Mouse (Mus musculus) ES-E14 (cell line): Measurements from ENCODE around the gene Hdac6. TPM values are rescaled to one million over a fixed set of nuclear protein-coding genes. Genes with fewer than 3 reads are reported as not detected.

ENCODE experiments used
- DNase-seq: peaks from one replicate; pipeline ENCODE4 v3.0.0-alpha.2; 2013; ENCODE audit warnings: low read depth, low spot score
- H3K27ac ChIP-seq: 2 replicates; pipeline ENCODE4 v1.5.1; 2012; ENCODE audit warnings: low read depth, mild to moderate bottlenecking, low read length, moderate library complexity, mixed read lengths; ENCODE audit not compliant: poor library complexity, insufficient read depth, severe bottlenecking
- H3K36me3 ChIP-seq: 2 replicates; pipeline ENCODE4 v1.6.1; 2012; ENCODE audit warnings: mild to moderate bottlenecking, low read length, moderate library complexity, mixed read lengths; ENCODE audit not compliant: control insufficient read depth, poor library complexity, insufficient read depth, severe bottlenecking
- H3K4me1 ChIP-seq, 2 experiments: fragments of 150-350 bp in 1 of 2; sonication (generic) in 1 of 2; 2 replicates each; pipeline ENCODE4 v1.6.1; 2012; ENCODE audit warnings: low read length in 2 of 2, mild to moderate bottlenecking in 1 of 2, mixed read lengths in 1 of 2; ENCODE audit not compliant: control insufficient read depth in 2 of 2, insufficient read depth in 2 of 2, poor library complexity in 1 of 2
- H3K4me3 ChIP-seq, 2 experiments: fragments of 150-350 bp in 1 of 2; sonication (generic) in 1 of 2; 2 replicates each; pipeline ENCODE4 v1.5.1; 2012; ENCODE audit warnings: low read length in 2 of 2, low read depth in 1 of 2, mild to moderate bottlenecking in 1 of 2, mixed read lengths in 1 of 2; ENCODE audit not compliant: insufficient read depth in 1 of 2, poor library complexity in 1 of 2, severe bottlenecking in 1 of 2
- H3K9ac ChIP-seq: 2 replicates; pipeline ENCODE4 v1.6.1; 2012; ENCODE audit warnings: low read depth, mild to moderate bottlenecking, low read length, mixed read lengths; ENCODE audit not compliant: poor library complexity, insufficient read depth, severe bottlenecking
- H3K9me3 ChIP-seq: fragments of 150-350 bp; sonication (generic); 2 replicates; pipeline ENCODE4 v1.6.1; 2012; ENCODE audit warnings: low read depth, mild to moderate bottlenecking, low read length; ENCODE audit not compliant: control insufficient read depth, insufficient read depth
- CHD2 ChIP-seq: IDR thresholded peaks from 2 replicates; pipeline ENCODE4 v1.6.1; 2014; ENCODE audit warnings: mild to moderate bottlenecking, low read depth, low read length, inconsistent platforms
- HCFC1 ChIP-seq: IDR thresholded peaks from 2 replicates; pipeline ENCODE4 v1.6.1; 2012; ENCODE audit warnings: low read length, inconsistent platforms, borderline replicate concordance; ENCODE audit not compliant: insufficient read depth
- MAFK ChIP-seq: IDR thresholded peaks from 2 replicates; pipeline ENCODE4 v1.6.1; 2014; ENCODE audit warnings: mild to moderate bottlenecking, low read depth, low read length, inconsistent platforms; ENCODE audit not compliant: insufficient read depth
- ZC3H11A ChIP-seq: IDR thresholded peaks from 2 replicates; pipeline ENCODE4 v1.6.1; 2012; ENCODE audit warnings: low read depth, mild to moderate bottlenecking, inconsistent platforms, low read length, borderline replicate concordance
- ZNF384 ChIP-seq: IDR thresholded peaks from 2 replicates; pipeline ENCODE4 v1.6.1; 2012; ENCODE audit warnings: low read depth, low read length, inconsistent platforms
- in situ Hi-C, 2 experiments: fragments of 600-800 bp; cut with MboI; formaldehyde crosslinking; loops; one replicate each; pipeline ENCODE4 v1.15.1; 2025; ENCODE audit warnings: low sequenced_read_pairs in 2 of 2, inconsistent platforms in 1 of 2; ENCODE audit not compliant: unreplicated experiment in 2 of 2
- total RNA-seq: library from RNA; depleted of rRNA; stranded (reverse); fragments of 300-350 nt; gene quantifications from 2 replicates; pipeline ENCODE4 v1.2.3, GENCODE M21; 2012; rRNA removed

The Hdac6 gene
- 54.6 and 98.5 TPM in 2 replicates for total RNA-seq

DNA sequence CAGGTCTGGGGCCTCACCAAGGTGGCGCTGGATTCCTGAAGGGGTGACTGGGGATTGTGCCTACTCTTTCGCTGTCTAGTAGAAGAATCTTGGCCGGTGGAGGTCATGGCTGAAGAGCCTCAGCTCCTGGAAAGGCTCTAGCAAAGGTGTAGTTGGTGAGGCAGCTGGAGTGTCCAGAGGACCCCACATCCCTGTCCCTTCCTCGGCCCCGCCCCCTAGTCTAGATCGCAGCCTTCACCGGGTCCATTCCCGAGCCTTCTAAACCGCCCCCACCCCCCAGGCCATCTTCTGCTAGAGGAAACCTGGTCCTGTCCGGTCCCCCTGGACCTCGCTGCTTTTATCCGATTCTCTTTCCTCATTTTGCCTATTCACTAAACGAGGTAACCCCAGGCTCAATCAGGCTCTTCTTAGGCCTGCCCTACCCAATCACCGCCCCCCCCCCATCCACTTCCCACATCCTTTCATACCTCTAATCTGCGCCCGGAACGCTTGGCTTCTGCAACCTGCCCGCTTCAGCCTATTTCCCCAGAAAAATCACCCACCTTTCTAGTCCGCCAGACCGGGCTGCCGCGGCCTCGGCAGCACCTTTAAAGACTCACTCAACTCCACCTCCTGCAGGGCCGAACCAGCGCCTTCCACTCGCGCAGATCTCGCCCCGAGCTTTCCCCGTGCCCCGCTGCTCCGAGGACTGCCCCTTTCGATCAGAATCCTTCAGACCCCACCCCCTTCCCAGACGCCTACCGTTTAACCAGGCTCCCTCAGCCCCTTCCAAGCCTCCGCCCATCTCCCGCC lies at the start of gene Hdac6:
Hdac6 (minus strand) TSS at position 782 of the 792 bp plus-strand sequence.
- no peak for DNase-seq
- Histone ChIP-seq H3K36me3 (peaks cover 15% of the 10 kb centered on the region), H3K9me3 (no peaks in the 10 kb centered on the region), H3K4me1 (peaks cover 0 to 2% of the 10 kb centered on the region in 2 experiments; a peak in 1 of 4 replicates), H3K4me3 (peak within 1 kb of the TSS; percentile 81 to 94), H3K9ac (peak within 1 kb of the TSS; percentile 83), H3K27ac (peak within 1 kb of the TSS; percentile 73)
- TF ChIP-seq ZC3H11A (no peak), CHD2 (no peak), MAFK (no peak), ZNF384 (no peak), HCFC1 (no peak)
- in situ Hi-C loops, result no loop called here

GRCm38 (mm10) chrX:7993068-7993735 lies 45.5 kb upstream of the Hdac6 start:
- Histone ChIP-seq H3K4me1 (peaks cover 0 to 7% of the 10 kb centered on the region in 2 experiments; a peak in 2 of 4 replicates), H3K36me3 (no peaks in the 10 kb centered on the region), H3K9me3 (no peaks in the 10 kb centered on the region), H3K4me3 (0 out of 4 replicates have a peak overlapping the region, but pooled peaks of 1 of the 2 experiments have one; percentile 1), H3K27ac (peak overlapping the region; percentile 47; the same call in 1 of the 2 replicates), H3K9ac (no peak overlapping the region)
- TF ChIP-seq ZC3H11A (no peak), MAFK (no peak), CHD2 (no peak), ZNF384 (no peak), HCFC1 (no peak)
- in situ Hi-C loops, result no loop called here
- peak; percentile 31 for DNase-seq

DNA sequence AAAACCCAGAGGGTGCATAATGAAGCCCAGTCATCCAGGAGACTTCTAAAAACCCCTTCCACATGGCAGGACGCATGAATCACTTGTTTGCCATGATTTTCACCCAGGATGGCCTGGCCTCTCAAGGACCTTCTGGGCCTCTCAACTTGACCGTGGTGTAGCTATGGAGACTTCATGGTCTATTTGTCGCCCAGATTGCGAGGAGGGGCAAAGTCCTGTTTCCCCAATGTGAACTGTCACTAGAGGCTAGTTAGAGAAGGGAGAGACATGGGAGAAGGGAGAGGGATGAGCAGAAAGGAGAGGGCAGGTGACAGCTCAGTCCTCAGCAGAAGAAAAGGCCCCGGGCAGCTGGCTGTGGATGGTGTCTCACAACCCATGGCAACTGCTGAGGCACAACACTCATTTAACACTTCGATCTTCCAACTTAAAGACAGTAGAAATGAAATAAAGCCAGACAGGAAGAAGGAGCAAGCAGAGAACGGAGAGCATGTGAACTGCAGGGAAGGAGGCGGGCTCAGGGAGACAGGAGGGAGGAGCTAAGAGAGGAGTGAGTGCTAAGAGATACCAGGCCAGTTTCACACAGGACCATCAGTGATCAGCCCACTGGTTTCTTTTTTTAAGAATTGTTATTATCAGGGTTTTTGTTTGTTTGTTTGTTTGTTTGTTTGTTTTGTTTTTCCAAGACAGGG lies 44.8 kb upstream of the Hdac6 start:
- Histone ChIP-seq H3K9me3 (no peaks in the 10 kb centered on the region), H3K36me3 (no peaks in the 10 kb centered on the region)

GRCm38 (mm10) chrX:7981368-7981767 lies 33.7 kb upstream of the Hdac6 start:
- Histone ChIP-seq H3K36me3 (no peaks in the 10 kb centered on the region), H3K9ac (no peak overlapping the region), H3K27ac (no peak overlapping the region), H3K4me1 (peaks cover 0 to 2% of the 10 kb centered on the region in 2 experiments; a peak in 1 of 4 replicates), H3K4me3 (no peak overlapping the region), H3K9me3 (no peaks in the 10 kb centered on the region)
- TF ChIP-seq ZC3H11A (no peak), HCFC1 (no peak), CHD2 (no peak), MAFK (no peak), ZNF384 (no peak)
- no peak for DNase-seq
- in situ Hi-C loops, result no loop called here

More for the DNA sequence above, 44.8 kb upstream of the Hdac6 start:
- H3K4me1 ChIP-seq, result peaks cover 0 to 7% of the 10 kb centered on the region in 2 experiments; a peak in 2 of 4 replicates
- H3K9ac ChIP-seq, result no peak overlapping the region
- TF ChIP-seq ZNF384 (no peak), MAFK (no peak), CHD2 (no peak), HCFC1 (no peak), ZC3H11A (no peak)
- no peak overlapping the region for H3K4me3 ChIP-seq
- no peak overlapping the region for H3K27ac ChIP-seq
- DNase-seq, result peak; percentile 22
- in situ Hi-C loops, result no loop called here
